Mouse (Mus musculus) thymus, adult 2 months (tissue): ENCODE measurements around the gene Wee2.

ENCODE experiments used
- CTCF ChIP-seq: fragments of 200-500 bp; IDR thresholded peaks from 2 replicates; pipeline ENCODE4 v1.5.1; 2012; ENCODE audit warnings: mild to moderate bottlenecking, control low read depth, low read length, moderate library complexity, borderline replicate concordance; ENCODE audit not compliant: control insufficient read depth, poor library complexity, insufficient read depth; ENCODE audit errors: extremely low read depth
- POLR2A ChIP-seq: fragments of 200-500 bp; IDR thresholded peaks from 2 replicates; pipeline ENCODE4 v1.6.1; 2012; ENCODE audit warnings: mild to moderate bottlenecking, low read length, control low read depth, moderate library complexity; ENCODE audit not compliant: control insufficient read depth, poor library complexity, insufficient read depth; ENCODE audit errors: extremely low read depth

GRCm38 (mm10) chr6:40443281-40443928, 4.5 kb downstream of the Wee2 start:
- TF ChIP-seq CTCF (no peak), POLR2A (no peak)
